Mouse (Mus musculus): ENCODE measurements around the gene Slc29a4. TPM values are rescaled to one million over a fixed set of nuclear protein-coding genes. Genes with fewer than 3 reads are reported as not detected.

Slc29a4 gene
- polyA plus RNA-seq, 1 experiment: 0.26 TPM

DNA sequence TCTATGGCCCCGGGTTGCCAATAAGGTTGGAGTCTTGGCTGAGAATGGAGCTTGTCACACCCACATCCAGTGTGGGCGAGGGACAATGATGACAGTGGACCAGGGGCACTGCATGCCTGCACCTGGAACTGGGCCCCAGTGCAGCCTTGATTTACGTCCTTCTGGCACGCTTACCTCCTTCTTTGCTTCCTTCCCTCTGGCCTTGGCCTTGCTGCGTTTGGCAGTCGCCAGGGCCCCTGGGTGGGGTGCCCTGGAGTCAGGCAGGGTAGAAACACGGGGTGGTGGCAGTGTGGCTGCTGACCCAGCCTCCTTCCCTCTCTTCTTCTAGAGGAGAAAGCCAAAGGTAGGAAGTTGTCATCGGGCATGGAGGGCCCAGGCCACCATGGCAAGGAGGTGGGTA lies 47.6 kb downstream of the Slc29a4 start:
- no peak for DNase-seq (ENCODE audit: low spot score)

- no peak for DNase-seq (ENCODE audit: low spot score)
Observed at GRCm38 (mm10) chr5:142747026-142747629, 54.8 kb downstream of the Slc29a4 start.

- DNase-seq (ENCODE audit: low spot score): no peak
Observed at GRCm38 (mm10) chr5:142750173-142750572, 57.9 kb downstream of the Slc29a4 start.

DNA sequence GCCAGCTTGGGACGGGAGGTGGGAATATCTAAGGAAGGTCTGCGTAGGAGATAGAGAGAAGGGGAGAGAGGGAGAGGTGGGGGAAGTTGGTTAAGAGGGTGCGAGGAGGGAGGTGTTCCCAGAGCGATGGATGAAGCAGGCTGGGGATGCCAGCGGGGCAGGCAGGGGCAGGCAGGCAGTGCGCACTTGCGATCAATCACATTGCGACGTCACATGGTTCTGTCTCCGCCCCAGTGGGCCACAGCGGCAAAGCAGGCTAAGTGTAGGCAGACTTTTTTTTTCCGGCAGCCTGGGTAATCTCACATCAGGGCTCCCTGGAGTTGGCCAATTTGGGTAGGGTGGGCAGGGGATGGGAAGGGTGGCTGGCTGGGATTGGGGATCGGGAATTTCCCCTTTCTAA lies 59.9 kb downstream of the Slc29a4 start:
- DNase-seq (ENCODE audit: low spot score): no peak

DNA sequence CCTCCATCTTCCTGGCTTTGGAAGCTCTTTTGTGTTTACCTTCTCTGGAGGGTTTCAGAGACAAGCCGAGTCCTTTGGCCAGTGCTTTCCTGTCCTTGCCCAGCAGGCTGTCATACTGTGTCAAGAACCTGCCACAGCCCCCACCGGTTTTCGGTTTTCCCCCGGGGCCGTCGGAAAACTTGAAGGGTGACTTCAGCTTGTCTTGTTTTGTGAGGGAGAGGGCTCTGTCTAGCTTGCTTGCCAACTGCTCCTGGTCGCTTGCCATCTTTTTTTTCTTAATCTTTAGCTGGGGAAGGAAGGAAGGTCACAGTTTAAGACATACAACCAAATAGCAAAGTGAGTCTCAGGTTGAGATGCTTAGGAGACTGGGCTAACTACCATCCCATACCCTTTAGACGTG lies 67.5 kb downstream of the Slc29a4 start:
- no peak for DNase-seq (ENCODE audit: low spot score)

GRCm38 (mm10) chr5:142761326-142761983 lies 69.1 kb downstream of the Slc29a4 start:
- no peak for DNase-seq (ENCODE audit: low spot score)

- DNase-seq (ENCODE audit: low spot score): no peak
Observed at GRCm38 (mm10) chr5:142762082-142762807, 69.9 kb downstream of the Slc29a4 start.

DNA sequence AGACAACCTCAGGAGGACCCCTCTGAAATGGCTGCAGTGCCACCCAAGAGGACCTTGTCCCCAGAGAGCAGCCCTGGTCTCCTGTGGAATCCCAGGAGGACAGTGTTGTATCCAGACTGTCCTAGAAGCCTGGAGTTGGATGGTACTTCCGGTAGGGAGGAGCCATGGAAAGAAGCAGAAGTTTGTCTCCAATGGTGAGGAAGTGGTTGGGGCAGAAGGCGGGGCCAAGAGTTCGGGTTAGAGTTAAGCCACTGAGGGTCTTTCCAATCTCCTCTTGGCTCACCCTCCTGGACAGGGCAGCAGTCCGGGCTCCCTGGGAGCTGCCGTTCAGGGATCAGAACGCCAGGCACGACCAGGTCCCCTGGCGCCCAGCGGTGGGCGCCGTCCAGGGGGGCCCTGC lies 72.0 kb downstream of the Slc29a4 start:
- DNase-seq (ENCODE audit: low spot score): no peak

GRCm38 (mm10) chr5:142764889-142765288 lies 72.6 kb downstream of the Slc29a4 start:
- no peak for DNase-seq (ENCODE audit: low spot score)

DNA sequence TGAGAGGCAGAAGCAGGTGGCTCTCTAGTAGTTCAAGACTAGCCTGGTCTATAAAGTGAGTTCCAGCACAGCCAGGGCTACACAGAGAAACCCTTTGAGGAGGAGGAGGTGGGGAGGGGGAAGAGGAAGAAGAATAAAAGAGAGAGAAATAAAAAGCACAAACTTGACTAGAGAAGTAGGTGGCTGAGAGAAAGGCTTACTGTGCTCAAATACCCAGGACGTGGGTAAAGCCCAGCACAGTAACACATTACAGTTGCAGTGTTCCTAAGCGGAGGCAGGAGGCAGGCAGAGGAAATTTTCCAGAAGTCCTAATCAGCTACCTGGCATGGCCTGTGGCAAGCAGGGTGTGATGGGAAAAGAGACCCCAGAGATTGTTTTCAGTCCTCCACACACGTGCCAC lies 74.4 kb downstream of the Slc29a4 start:
- DNase-seq (ENCODE audit: low spot score): no peak

DNA sequence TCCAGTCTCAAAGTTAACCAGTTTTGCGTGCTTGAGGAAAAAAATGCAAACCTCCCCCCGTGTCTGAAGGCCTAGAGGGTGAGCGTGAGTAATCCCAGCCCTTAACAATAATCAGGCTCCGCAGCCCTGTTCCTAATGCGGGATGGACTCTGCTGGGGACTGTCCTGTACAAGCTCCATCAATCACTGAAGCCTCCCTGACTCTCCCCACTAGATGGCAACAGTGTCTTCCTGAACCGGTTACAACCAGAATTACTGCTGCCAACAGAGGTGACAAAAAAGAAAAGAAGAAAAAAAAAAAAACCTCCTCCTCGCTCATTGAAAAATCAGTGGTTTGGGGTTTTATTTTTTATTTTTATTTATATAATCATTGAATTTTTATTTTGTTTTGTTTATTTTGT lies 75.6 kb downstream of the Slc29a4 start:
- no peak for DNase-seq (ENCODE audit: low spot score)

DNA sequence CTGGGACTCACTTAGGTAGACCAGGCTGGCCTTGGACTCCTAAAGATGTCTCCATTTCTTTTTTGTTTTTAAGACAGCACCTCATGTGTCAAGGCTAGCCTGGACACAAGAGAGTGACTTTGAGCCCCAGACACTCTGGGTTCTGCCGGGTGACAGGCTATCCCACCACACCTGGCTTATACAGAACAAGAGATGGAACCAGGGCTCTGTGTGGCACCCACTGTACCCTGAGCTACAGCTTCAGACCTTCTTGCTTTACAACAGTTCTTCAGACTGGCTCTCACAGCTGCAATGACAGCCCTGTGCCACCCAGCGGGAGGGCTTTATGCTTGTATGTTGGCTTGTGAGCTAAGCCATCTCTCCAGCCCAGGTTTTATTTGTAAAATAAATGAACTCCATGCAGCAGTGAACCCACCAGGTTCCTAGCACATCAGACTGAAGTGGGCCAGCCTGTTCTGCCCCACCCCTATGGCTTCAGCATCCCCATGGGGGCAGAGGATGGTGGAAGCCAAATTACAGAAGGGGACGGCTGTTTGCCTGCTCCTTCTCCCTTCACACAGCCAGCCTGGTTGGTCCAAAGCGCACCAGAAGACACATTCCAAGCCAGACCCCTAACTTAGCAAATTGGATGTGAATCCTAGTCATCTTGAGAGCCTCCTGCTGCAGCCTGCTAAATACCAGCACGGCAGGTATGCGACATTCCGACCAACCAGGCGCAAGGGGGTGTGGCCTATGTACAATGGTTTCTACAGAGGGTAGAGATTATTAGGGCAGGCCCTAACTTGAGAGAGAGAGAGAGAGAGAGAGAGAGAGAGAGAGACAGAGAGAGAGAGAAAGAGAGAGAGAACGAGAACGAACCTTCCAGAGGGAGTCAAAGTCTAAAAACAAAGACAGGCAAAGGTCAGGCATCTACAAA lies 76.3 kb downstream of the Slc29a4 start:
- no peak for DNase-seq (ENCODE audit: low spot score)

DNA sequence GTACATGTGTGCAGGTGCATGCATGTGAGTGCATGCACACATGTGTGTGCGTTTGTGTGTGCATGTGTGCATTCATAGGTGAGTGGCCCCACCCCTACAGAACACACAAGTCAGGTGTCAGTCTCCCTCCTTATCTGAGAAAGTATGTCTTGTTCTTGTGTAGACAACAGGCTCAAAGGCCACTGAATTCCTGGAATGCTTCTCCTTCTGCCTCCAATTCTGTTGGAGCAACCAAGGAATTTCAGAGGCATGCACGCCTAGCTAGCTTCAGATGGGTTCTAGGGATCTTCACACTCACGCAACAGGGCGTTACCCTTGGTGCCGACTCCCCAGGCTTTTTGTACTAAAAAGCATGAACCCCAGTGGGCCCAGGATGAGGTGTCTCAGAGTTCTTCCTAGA lies 77.3 kb downstream of the Slc29a4 start:
- DNase-seq (ENCODE audit: low spot score): no peak

- DNase-seq (ENCODE audit: low spot score): no peak
Observed at GRCm38 (mm10) chr5:142771034-142771433, 78.7 kb downstream of the Slc29a4 start.

DNA sequence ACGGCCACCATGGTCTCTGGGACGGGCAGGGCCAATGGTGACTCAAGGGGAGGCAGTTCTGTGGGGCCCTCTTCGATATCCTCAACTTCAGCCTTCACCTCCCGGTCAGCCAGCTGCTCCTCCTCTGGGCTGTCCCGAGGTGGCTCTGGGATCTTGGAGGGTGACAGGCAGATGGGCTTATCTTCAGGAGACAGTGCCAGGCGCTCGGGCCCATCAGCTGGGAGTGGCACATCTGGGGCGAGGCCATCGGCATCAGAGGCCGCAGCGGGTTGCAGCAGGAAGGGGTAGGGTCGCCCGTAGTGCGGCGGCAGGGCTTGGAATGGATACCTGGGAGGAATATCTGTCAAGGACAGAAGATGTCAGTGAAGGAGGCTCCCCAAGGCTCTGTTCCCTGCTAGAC lies 79.7 kb downstream of the Slc29a4 start:
- no peak for DNase-seq (ENCODE audit: low spot score)

Other genes with a start within 250 kb of the Slc29a4 start
- 17.1 and 18.6 TPM in 2 replicates for gene Ap5z1, start 228.6 kb upstream of the Slc29a4 start, polyA plus RNA-seq (2012; rRNA removed)
- gene Papolb, start 162.4 kb upstream of the Slc29a4 start, polyA plus RNA-seq (2012; rRNA removed): 0.04 and 0.06 TPM in 2 replicates
- 2.6 and 3.4 TPM in 2 replicates for gene Radil, start 141.4 kb upstream of the Slc29a4 start, polyA plus RNA-seq (2012; rRNA removed)
- 0.18 and 0.31 TPM in 2 replicates for gene Mmd2, start 83.7 kb upstream of the Slc29a4 start, polyA plus RNA-seq (2012; rRNA removed)
- gene Wipi2, start 64.8 kb upstream of the Slc29a4 start, polyA plus RNA-seq (2012; rRNA removed): 41.4 and 43.4 TPM in 2 replicates
- 21.4 and 49.1 TPM in 2 replicates for gene Tnrc18, start 125.2 kb downstream of the Slc29a4 start, polyA plus RNA-seq (2012; rRNA removed)
- gene Fbxl18, start 202.9 kb downstream of the Slc29a4 start, polyA plus RNA-seq (2012; rRNA removed): 7.0 and 8.4 TPM in 2 replicates
- gene Actb, start 214.2 kb downstream of the Slc29a4 start, polyA plus RNA-seq (2012; rRNA removed): 5,740 and 7,458 TPM in 2 replicates